Mouse (Mus musculus) spleen, postnatal 14 days (tissue): ENCODE data around the gene Nrxn3.

Experiments used
- DNase-seq, 2 experiments: peaks; one replicate each; pipeline ENCODE4 v3.0.0; 2021 to 2022; ENCODE audit warnings: low spot score in 2 of 2

The Nrxn3 gene

GRCm38 (mm10) chr12:88926306-88926705 is 203.6 kb downstream of the Nrxn3 start:
- no peak for DNase-seq

- no peak for DNase-seq
These were observed 209.0 kb downstream of the Nrxn3 start for GRCm38 (mm10) chr12:88931713-88932112.

GRCm38 (mm10) chr12:88939679-88940078 is 217.0 kb downstream of the Nrxn3 start:
- DNase-seq: no peak

- no peak for DNase-seq
These were observed 222.3 kb downstream of the Nrxn3 start for GRCm38 (mm10) chr12:88944967-88945366.

- DNase-seq: no peak
These were observed 227.2 kb downstream of the Nrxn3 start for GRCm38 (mm10) chr12:88949870-88950269.

GRCm38 (mm10) chr12:88952937-88953600 is 230.4 kb downstream of the Nrxn3 start:
- no peak for DNase-seq

GRCm38 (mm10) chr12:88953801-88954200 is 231.1 kb downstream of the Nrxn3 start:
- no peak for DNase-seq

GRCm38 (mm10) chr12:88957431-88957830 is 234.8 kb downstream of the Nrxn3 start:
- no peak for DNase-seq

GRCm38 (mm10) chr12:88960817-88961216 is 238.1 kb downstream of the Nrxn3 start:
- DNase-seq: no peak

- no peak for DNase-seq
These were observed 243.7 kb downstream of the Nrxn3 start for GRCm38 (mm10) chr12:88966329-88966728.

- DNase-seq: no peak
These were observed 253.9 kb downstream of the Nrxn3 start for GRCm38 (mm10) chr12:88976621-88977020.

GRCm38 (mm10) chr12:88983688-88984330 is 261.1 kb downstream of the Nrxn3 start:
- peak; percentile 2 to 8 for DNase-seq

GRCm38 (mm10) chr12:88984375-88984774 is 261.7 kb downstream of the Nrxn3 start:
- DNase-seq: peak; percentile 10 to 28

GRCm38 (mm10) chr12:88984804-88985203 is 262.1 kb downstream of the Nrxn3 start:
- DNase-seq: no peak

GRCm38 (mm10) chr12:88987046-88987445 is 264.4 kb downstream of the Nrxn3 start:
- DNase-seq: no peak

GRCm38 (mm10) chr12:88990753-88991152 is 268.1 kb downstream of the Nrxn3 start:
- DNase-seq: no peak

- no peak for DNase-seq
These were observed 269.5 kb downstream of the Nrxn3 start for GRCm38 (mm10) chr12:88992141-88992540.

GRCm38 (mm10) chr12:88993788-88994187 is 271.1 kb downstream of the Nrxn3 start:
- no peak for DNase-seq

- DNase-seq: no peak
These were observed 293.8 kb downstream of the Nrxn3 start for GRCm38 (mm10) chr12:89016436-89016835.

- DNase-seq: no peak
These were observed 302.5 kb downstream of the Nrxn3 start for GRCm38 (mm10) chr12:89025180-89025579.

GRCm38 (mm10) chr12:89035984-89036618 is 313.4 kb downstream of the Nrxn3 start:
- DNase-seq: no peak

- no peak for DNase-seq
These were observed 317.5 kb downstream of the Nrxn3 start for GRCm38 (mm10) chr12:89040151-89040550.
